Mouse (Mus musculus): Measurements from ENCODE around the gene Vgf.
A peak's percentile ranks its signal among the peaks of the same experiment; 100 is the strongest.

The Vgf gene

DNA sequence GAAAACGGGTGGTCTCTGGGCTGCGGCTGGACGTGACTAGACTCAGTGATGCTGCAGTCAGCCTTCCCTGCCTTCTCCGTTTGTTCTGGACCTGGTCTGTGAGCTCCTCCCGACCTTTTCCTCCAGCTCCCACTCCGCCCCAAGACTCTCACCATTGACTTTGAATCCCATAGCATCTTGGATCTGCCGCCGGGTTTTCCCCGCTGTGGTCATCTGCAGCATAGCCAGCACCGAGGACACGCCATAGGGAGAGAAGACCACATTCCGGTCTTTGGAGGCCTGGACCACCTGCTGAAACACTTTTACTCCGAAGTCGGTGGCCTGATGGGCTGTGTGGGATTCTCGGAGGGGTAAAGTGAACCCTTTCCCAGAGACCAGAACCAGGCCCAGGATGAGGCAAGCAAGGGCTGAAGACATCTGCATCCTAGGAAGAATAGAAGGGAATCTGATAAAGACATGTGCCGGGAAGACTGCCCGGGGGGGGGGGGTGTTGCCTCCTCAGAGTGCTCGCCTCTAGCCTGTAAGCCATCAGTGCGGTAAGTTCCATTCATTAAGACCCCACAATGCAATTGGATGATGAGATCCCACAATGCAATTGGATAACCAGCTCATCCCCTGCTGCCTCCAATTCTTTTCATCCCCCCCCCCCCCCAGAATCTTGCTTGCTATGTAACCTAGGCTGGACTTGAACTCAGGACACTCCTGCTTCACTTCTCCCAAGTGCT lies 44.9 kb downstream of the Vgf start:
- no peak for DNase-seq (ENCODE audit: low read depth, low spot score)

- DNase-seq (ENCODE audit: low read depth, low spot score), result peak; percentile 90
Observed at GRCm38 (mm10) chr5:137072079-137072960, 46.1 kb downstream of the Vgf start, which contains the start of gene Serpine1. Gene Serpine1, minus strand, starts transcription at chr5:137072268.

DNA sequence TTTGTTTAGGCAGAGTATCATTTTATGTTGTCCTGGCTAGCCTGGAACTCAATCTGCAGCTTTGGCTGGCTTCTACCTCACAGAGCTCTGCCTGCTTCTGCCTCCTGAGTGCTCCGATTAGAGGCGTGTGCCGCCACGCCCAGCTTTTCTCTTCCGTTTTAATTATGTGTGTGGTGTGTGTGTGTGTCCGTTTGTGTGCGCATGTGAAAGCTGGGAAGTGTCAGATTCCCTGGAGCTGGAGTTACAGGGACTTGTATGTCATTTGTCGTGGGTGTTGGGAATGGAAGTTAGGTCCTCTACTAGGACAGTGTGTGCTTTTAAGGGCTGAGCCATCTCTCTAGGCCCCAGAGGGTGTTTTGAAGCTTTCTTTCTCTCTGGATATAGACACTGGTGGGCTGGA lies 46.9 kb downstream of the Vgf start:
- DNase-seq (ENCODE audit: low read depth, low spot score), result no peak

- DNase-seq (ENCODE audit: low read depth, low spot score), result peak; percentile 5
Observed at GRCm38 (mm10) chr5:137074191-137074651, 48.0 kb downstream of the Vgf start.

DNA sequence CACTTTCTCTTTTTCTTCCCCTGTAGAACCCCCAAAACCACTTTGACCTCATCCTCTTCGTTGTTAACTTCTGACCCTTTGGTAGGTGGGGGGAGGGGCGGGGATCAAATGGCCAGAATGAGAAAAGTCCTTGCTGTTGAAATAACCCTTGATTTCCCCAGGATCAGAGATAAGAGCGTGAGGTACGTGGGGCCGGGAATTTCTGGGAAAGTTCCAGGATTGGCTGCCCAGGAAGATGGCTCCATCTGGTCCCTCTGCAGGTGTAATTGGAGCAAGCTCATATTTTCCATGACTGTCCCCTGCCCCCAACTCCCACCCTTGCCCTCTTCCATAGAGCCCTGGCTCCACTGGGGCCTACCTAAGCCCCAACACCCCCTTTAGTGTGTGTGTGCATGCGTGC lies 49.5 kb downstream of the Vgf start:
- DNase-seq (ENCODE audit: low read depth, low spot score), result no peak

DNA sequence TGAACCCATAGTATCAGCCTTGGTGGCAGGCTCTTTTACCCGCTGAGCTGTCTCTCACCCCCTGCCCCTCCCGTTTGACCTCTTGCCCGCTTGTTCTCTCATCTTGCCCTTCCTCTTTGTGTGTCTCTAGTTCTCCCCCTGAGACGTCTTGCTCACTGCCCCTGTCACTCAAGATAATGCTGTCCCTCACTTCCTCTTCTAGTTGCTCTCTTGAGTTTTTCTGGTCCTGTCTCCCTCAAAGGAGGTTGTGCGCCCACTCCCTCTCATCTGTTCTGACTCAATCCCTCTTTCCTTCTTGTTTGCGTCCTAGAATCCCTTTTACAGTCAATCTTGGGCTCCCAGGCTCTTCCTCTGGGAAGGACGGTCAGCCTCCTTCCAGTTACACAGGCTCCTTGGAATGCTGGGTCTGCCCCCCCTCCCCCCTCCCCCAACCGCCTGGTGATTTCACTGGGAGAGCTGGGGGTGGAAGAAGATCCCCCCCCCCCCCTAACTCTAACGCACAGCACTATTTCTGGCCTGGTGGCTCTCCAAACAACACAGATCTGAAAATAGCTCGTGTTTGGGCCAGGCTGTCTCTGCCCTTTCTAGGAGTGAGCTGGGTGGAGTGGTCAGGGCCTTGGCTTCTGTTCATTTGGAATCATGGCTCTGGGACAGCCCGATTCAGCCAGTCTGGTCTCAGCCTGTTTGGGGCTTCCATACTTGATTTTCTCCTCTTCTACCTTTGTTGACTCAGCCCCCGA lies 50.2 kb downstream of the Vgf start:
- no peak for DNase-seq (ENCODE audit: low read depth, low spot score)

GRCm38 (mm10) chr5:137077187-137077586 lies 51.0 kb downstream of the Vgf start:
- no peak for DNase-seq (ENCODE audit: low read depth, low spot score)

DNA sequence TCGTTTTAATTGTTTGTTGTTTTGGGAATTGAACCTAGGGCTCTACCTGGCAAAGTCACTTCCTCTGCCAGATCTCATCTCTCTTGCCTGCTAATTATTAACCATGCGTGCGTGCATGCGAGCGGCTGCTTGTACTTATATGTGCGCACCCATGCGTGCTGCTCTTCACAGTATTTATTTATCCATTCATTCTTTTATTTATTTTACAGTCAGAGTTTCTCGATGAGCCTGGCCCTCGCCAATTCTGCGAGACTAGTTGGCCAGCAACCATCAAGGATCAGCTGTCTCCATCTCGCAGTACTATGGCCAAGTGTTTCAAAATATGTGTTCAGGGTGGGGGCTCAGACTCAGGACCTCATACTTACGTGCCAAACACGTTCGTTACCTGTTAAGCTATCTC lies 51.8 kb downstream of the Vgf start:
- DNase-seq (ENCODE audit: low read depth, low spot score), result no peak

DNA sequence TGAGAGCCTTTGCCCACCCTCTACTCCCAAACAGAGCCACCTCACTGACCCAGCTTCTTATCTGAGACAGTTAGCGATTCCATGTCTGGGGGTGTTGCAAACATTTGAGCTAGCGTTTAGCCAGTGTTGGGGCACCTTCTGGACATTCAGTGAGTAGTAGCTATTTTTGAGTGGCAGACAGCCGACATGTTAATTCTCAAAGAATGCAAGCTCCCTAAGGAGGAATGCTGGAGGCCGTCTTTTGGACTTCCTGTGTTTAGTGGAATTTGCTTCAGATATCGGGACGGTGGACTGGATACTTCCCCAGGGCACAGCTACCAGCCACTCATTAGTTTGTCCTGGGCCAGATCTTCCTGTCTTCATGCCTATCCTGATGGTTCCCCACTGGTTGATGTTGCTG lies 52.4 kb downstream of the Vgf start:
- DNase-seq (ENCODE audit: low read depth, low spot score), result no peak

DNA sequence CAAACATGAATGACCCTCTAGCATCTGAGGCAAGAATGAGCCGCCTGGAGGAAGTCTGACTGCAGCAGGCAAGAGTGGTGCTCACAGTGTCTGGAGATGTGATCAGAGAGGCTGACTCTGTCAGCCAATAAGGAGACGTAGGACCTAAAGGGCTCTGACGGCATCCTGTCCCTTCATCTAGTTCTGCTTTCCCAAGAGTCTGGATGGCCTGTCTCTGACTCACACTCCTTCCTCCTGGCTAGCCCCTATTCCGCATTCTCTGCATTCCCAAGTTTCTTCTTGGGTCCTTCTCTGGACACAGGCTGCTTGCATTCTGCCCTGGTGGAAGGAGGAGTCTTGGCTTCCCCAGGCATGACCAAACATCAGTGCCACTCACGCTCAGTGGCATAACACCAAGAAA lies 53.7 kb downstream of the Vgf start:
- no peak for DNase-seq (ENCODE audit: low read depth, low spot score)
